Mouse (Mus musculus) heart, embryonic 13.5 days (tissue): Measurements from ENCODE around the gene Prmt1. TPM values are rescaled to one million over a fixed set of nuclear protein-coding genes. Genes with fewer than 3 reads are reported as not detected.
"Not testable (repeated sequence)": the region's sequence is repeated elsewhere in the genome, so short reads cannot be mapped to it uniquely, and the experiment has no call there.

Source experiments
- ATAC-seq: fragments of 200-750 bp; cut with Nextera tagmentation; 2 replicates; pipeline ENCODE4 v1.8.0; 2017; ENCODE audit warnings: moderate TSS enrichment; ENCODE audit not compliant: insufficient number of reproducible peaks, low FRiP score, low TSS enrichment; ENCODE audit errors: extremely low read depth
- H3K27ac ChIP-seq: fragments of 300-500 bp; sonication (generic); replicated peaks from 2 replicates; pipeline ENCODE4 v1.5.1; 2015; ENCODE audit warnings: moderate library complexity, mild to moderate bottlenecking, inconsistent platforms
- H3K27me3 ChIP-seq: fragments of 300-500 bp; sonication (generic); replicated peaks from 2 replicates; pipeline ENCODE4 v1.6.1; 2015; ENCODE audit warnings: mild to moderate bottlenecking, inconsistent platforms
- H3K36me3 ChIP-seq: fragments of 300-500 bp; sonication (generic); 2 replicates; pipeline ENCODE4 v1.6.1; 2015; ENCODE audit warnings: mild to moderate bottlenecking, inconsistent platforms
- H3K4me1 ChIP-seq: fragments of 300-500 bp; sonication (generic); 2 replicates; pipeline ENCODE4 v1.6.1; 2015; ENCODE audit warnings: inconsistent platforms
- H3K4me2 ChIP-seq: fragments of 300-500 bp; sonication (generic); 2 replicates; pipeline ENCODE4 v1.6.1; 2015; ENCODE audit warnings: inconsistent platforms, mild to moderate bottlenecking, moderate library complexity
- H3K4me3 ChIP-seq: fragments of 300-500 bp; sonication (generic); 2 replicates; pipeline ENCODE4 v1.5.1; 2015; ENCODE audit warnings: moderate library complexity, mild to moderate bottlenecking, inconsistent platforms
- H3K9ac ChIP-seq: fragments of 300-500 bp; sonication (generic); 2 replicates; pipeline ENCODE4 v1.6.1; 2015; ENCODE audit warnings: inconsistent platforms, mild to moderate bottlenecking, moderate library complexity
- H3K9me3 ChIP-seq: fragments of 300-500 bp; sonication (generic); 2 replicates; pipeline ENCODE4 v1.6.1; 2016; ENCODE audit warnings: inconsistent platforms
- WGBS: fragments of 180-500 bp; shearing (Covaris S2); methylation state at CpG from one replicate; pipeline ENCODE4 v1.1.7; 2015; ENCODE audit warnings: mixed read lengths; 5-methylcytosine and 5-hydroxymethylcytosine counted together
- polyA plus RNA-seq: library from polyadenylated mRNA; unstranded; fragments of >200 nt; fragmentation: Nextera tagmentation; extraction: Ambion mirVana; gene quantifications from 2 replicates; pipeline ENCODE4 v1.2.1, GENCODE M21; 2015

Prmt1 gene
- polyA plus RNA-seq: 438 and 486 TPM in 2 replicates

GRCm38 (mm10) chr7:44986192-44986878, at the start of gene Prmt1:
Prmt1 (minus strand) TSS chr7:44986568.
- peak; percentile 92 for ATAC-seq
- peaks cover 53% of the 10 kb centered on the region for H3K36me3 ChIP-seq
- peak within 1 kb of the TSS; percentile 78 for H3K4me2 ChIP-seq
- H3K9me3 ChIP-seq: no peaks in the 10 kb centered on the region
- H3K27ac ChIP-seq: peak within 1 kb of the TSS; percentile 97
- peak within 1 kb of the TSS; percentile 99 for H3K9ac ChIP-seq
- WGBS: under 1% methylated on average over 41 of the region's 42 CpGs
- no peaks in the 10 kb centered on the region for H3K27me3 ChIP-seq
- H3K4me1 ChIP-seq: peaks cover 38% of the 10 kb centered on the region
- peak within 1 kb of the TSS; percentile 99 for H3K4me3 ChIP-seq

DNA sequence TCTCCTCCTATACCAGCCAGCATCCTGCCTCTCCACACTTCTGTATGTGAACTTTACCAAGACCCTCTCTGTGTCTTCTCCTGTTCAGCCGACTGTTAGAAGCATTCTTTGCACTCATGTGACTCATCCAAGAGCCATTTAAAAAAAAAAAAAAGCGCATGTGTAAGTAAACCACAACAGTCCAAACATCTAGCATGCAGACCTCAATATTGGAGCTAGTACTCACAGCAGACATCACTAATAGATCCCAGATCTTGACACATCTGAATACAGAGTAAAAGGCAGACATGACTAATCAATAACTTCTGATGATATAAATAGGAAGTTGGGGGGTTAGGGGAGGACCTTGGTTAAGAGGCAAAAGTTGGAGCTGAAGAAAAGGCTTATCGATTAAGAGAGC, 49.3 kb upstream of the Prmt1 start:
- no peaks in the 10 kb centered on the region for H3K9me3 ChIP-seq
- H3K4me2 ChIP-seq: no peak overlapping the region
- no peak overlapping the region for H3K27ac ChIP-seq
- ATAC-seq: no peak
- H3K27me3 ChIP-seq: no peaks in the 10 kb centered on the region
- H3K9ac ChIP-seq: no peak overlapping the region
- H3K4me3 ChIP-seq: no peak overlapping the region
- 81% methylated on average over 3 of the region's 3 CpGs for WGBS
- H3K4me1 ChIP-seq: no peaks in the 10 kb centered on the region
- peaks cover 100% of the 10 kb centered on the region for H3K36me3 ChIP-seq

GRCm38 (mm10) chr7:45033722-45034359, 47.5 kb upstream of the Prmt1 start:
- WGBS: 90% methylated on average over 19 of the region's 19 CpGs
- Histone ChIP-seq H3K4me1 (no peaks in the 10 kb centered on the region), H3K27ac (no peak overlapping the region), H3K36me3 (peaks cover 100% of the 10 kb centered on the region), H3K9ac (no peak overlapping the region), H3K4me2 (no peak overlapping the region), H3K27me3 (no peaks in the 10 kb centered on the region), H3K9me3 (no peaks in the 10 kb centered on the region), H3K4me3 (no peak overlapping the region)
- no peak for ATAC-seq

GRCm38 (mm10) chr7:45030857-45031256, 44.5 kb upstream of the Prmt1 start:
- WGBS: 96% methylated on average over 8 of the region's 8 CpGs

DNA sequence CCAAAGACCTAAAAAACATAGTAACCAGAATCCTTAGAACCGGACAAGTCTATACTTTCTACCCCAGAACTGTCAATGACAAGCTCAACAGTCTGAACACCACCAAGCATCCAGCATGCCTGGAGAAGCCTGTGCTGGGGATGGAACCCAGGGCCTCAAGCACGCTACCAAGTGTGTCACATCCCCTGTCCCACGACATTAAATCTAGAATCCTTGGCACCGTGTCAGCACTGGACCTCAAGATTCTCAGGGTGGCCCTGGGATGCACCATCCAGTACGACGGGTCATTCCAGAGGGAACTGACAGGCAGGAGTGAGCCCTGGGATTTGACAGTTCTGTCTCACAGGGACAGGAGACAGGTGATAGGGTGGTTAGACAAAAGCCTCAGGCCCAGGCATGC, 43.6 kb upstream of the Prmt1 start:
- Histone ChIP-seq H3K27me3 (no peaks in the 10 kb centered on the region), H3K9me3 (no peaks in the 10 kb centered on the region), H3K4me2 (no peak overlapping the region), H3K4me3 (no peak overlapping the region), H3K9ac (no peak overlapping the region), H3K27ac (no peak overlapping the region), H3K36me3 (peaks cover 87% of the 10 kb centered on the region), H3K4me1 (no peaks in the 10 kb centered on the region)
- 88% methylated on average over 6 of the region's 6 CpGs for WGBS
- no peak for ATAC-seq

More at GRCm38 (mm10) chr7:45030857-45031256, 44.5 kb upstream of the Prmt1 start:
- Histone ChIP-seq H3K27me3 (no peaks in the 10 kb centered on the region), H3K27ac (no peak overlapping the region), H3K9me3 (no peaks in the 10 kb centered on the region), H3K4me1 (no peaks in the 10 kb centered on the region), H3K9ac (no peak overlapping the region), H3K4me3 (no peak overlapping the region), H3K36me3 (peaks cover 96% of the 10 kb centered on the region), H3K4me2 (no peak overlapping the region)
- ATAC-seq: no peak

DNA sequence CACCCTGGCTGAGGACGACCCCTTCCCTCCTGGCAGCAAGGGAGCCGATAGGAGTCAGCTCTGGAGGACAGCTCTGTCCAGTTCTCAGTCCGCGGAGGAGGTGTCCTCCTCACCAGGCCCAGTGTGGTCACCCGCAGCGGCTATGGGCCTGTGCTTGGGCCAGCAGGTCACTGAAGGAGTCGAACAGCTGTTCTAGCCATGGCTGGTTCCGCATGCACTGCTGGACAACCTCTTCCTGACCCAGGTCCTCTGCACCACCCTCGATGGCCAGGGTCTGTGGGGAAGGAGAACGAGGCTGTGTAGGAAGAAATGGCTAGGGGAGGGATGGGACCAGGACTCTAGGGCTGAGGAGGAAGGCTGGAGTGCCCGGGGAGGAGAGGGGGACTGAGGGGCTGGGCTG, 42.0 kb upstream of the Prmt1 start:
- Histone ChIP-seq H3K27me3 (no peaks in the 10 kb centered on the region), H3K36me3 (peaks cover 71% of the 10 kb centered on the region), H3K9ac (no peak overlapping the region), H3K4me2 (no peak overlapping the region), H3K9me3 (no peaks in the 10 kb centered on the region), H3K4me1 (no peaks in the 10 kb centered on the region), H3K4me3 (no peak overlapping the region), H3K27ac (no peak overlapping the region)
- no peak for ATAC-seq
- 91% methylated on average over 11 of the region's 11 CpGs for WGBS

GRCm38 (mm10) chr7:45027761-45028160, 41.4 kb upstream of the Prmt1 start:
- 93% methylated on average over 9 of the region's 9 CpGs for WGBS

GRCm38 (mm10) chr7:45026256-45026655, 39.9 kb upstream of the Prmt1 start:
- Histone ChIP-seq H3K4me1 (no peaks in the 10 kb centered on the region), H3K27me3 (no peaks in the 10 kb centered on the region), H3K9ac (no peak overlapping the region), H3K4me2 (no peak overlapping the region), H3K4me3 (no peak overlapping the region), H3K27ac (no peak overlapping the region), H3K9me3 (no peaks in the 10 kb centered on the region), H3K36me3 (peaks cover 53% of the 10 kb centered on the region)
- no peak for ATAC-seq
- 76% methylated on average over 2 of the region's 2 CpGs for WGBS

More at GRCm38 (mm10) chr7:45027761-45028160, 41.4 kb upstream of the Prmt1 start:
- H3K36me3 ChIP-seq: peaks cover 65% of the 10 kb centered on the region
- no peak overlapping the region for H3K4me3 ChIP-seq
- H3K27me3 ChIP-seq: no peaks in the 10 kb centered on the region
- H3K9ac ChIP-seq: no peak overlapping the region
- no peaks in the 10 kb centered on the region for H3K4me1 ChIP-seq
- no peaks in the 10 kb centered on the region for H3K9me3 ChIP-seq
- no peak overlapping the region for H3K4me2 ChIP-seq
- no peak for ATAC-seq
- no peak overlapping the region for H3K27ac ChIP-seq

DNA sequence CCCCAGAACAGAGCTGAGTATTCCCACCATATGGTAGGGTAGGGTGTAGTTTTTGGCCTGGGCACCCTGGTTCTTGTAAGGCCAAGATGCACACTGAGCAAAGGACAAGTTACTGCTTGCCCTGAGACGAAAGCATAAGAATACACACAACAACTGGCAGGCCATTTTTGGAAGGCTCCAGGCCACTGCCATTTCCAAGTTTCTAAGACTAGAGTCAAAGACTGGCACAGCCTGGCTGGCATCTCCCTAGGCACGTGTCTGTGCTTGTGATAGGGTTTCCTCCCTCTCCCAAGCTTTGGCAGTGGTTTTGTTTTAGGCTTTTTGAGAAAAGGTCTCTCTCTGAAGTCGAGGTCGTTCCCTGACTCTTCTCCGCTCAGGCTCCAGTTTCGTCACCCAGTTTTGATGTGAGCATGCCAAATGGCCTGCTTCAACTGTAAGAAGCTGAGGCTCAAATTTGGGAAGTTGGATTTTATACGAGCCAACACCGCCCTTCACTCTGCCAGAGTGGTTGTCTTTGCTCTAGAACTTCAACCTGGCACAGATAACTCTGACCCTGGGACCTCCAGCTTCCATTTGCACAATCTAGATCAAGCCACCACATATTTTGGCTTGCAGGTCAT, 39.3 kb upstream of the Prmt1 start:
- Histone ChIP-seq H3K36me3 (peaks cover 53% of the 10 kb centered on the region), H3K4me1 (no peaks in the 10 kb centered on the region), H3K4me3 (no peak overlapping the region), H3K4me2 (no peak overlapping the region), H3K27ac (no peak overlapping the region), H3K9ac (no peak overlapping the region), H3K27me3 (no peaks in the 10 kb centered on the region), H3K9me3 (no peaks in the 10 kb centered on the region)
- no peak for ATAC-seq
- 75% methylated on average over 8 of the region's 8 CpGs for WGBS

GRCm38 (mm10) chr7:45024281-45025248, 38.2 kb upstream of the Prmt1 start:
- H3K4me2 ChIP-seq: no peak overlapping the region
- ATAC-seq: no peak
- no peak overlapping the region for H3K4me3 ChIP-seq
- no peaks in the 10 kb centered on the region for H3K27me3 ChIP-seq
- H3K9me3 ChIP-seq: no peaks in the 10 kb centered on the region
- H3K4me1 ChIP-seq: peaks cover 6% of the 10 kb centered on the region; the same call in 1 of the 2 replicates
- 79% methylated on average over 15 of the region's 15 CpGs for WGBS
- H3K27ac ChIP-seq: no peak overlapping the region
- no peak overlapping the region for H3K9ac ChIP-seq
- peaks cover 44% of the 10 kb centered on the region for H3K36me3 ChIP-seq

DNA sequence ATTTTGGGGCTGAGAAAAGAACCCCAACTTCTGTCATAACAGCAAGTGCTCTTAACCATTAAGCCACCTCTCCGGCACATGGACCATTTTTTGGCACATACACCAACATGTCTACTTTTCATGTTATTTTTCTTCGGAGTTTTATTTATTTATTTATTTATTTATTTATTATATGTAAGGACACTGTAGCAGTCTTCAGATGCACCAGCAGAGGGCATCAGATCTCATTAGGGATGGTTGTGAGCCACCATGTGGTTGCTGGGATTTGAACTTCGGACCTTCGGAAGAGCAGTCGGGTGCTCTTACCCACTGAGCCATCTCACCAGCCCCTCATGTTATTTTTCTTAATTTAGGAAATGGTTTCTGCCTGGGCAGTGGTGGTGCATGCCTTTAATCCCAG, 37.3 kb upstream of the Prmt1 start:
- H3K4me3 ChIP-seq, H3K27me3 ChIP-seq, H3K9me3 ChIP-seq, H3K9ac ChIP-seq, H3K27ac ChIP-seq, ATAC-seq, H3K4me2 ChIP-seq: not testable (repeated sequence)
- WGBS: 73% methylated on average over 5 of the region's 5 CpGs
- peaks cover 14% of the 10 kb centered on the region for H3K4me1 ChIP-seq
- H3K36me3 ChIP-seq: peaks cover 36% of the 10 kb centered on the region
